Mouse (Mus musculus) layer of hippocampus, postnatal 36 days (tissue): ENCODE measurements around the gene Thrsp. TPM values are rescaled to one million over a fixed set of nuclear protein-coding genes. Genes with fewer than 3 reads are reported as not detected.

Source experiments
- DNase-seq, 2 experiments: peaks; one replicate each; pipeline ENCODE4 v3.0.0; 2022
- total RNA-seq, 2 experiments: library from RNA; stranded (reverse); gene quantifications; 2 replicates each; pipeline ENCODE4 v1.2.3; 2021

Thrsp gene
- total RNA-seq, 2 experiments from 2014 or later, result 36.2 to 45.8 TPM

DNA sequence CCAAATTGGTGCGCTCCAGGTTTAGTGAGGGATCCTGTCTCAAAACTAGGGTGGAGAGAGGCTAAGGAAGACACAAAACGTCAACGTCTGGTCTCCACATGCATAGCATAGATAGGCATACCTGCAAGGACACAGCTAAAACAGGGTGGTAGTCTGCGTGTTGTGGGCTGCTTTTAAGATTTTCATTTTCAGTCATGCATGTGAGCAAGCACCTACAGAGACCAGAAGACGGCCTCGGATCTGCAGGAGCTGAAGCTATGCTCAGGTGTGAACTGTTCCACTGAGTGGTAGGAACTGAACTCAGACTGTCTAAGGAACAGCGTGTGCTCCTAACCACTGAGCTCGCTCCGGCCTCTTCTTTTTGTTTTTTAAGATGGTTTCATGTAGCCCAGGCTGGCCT is 42.4 kb downstream of the Thrsp start:
- no peak for DNase-seq

GRCm38 (mm10) chr7:97365887-97366286 is 51.6 kb downstream of the Thrsp start:
- no peak for DNase-seq

Other genes with a start within 250 kb of the Thrsp start
- 10 to 100 TPM; 12.9 to 14.1 TPM for gene Usp35, start 85.7 kb downstream of the Thrsp start, total RNA-seq
- 10 to 100 TPM; 13.8 to 15.6 TPM for gene Kctd21, start 85.4 kb downstream of the Thrsp start, total RNA-seq
- gene Alg8, start 46.1 kb downstream of the Thrsp start, total RNA-seq, result 10 to 100 TPM; 10.6 to 12.0 TPM
- 100 to 1,000 TPM; 221 to 238 TPM for gene Ndufc2, start 17.7 kb downstream of the Thrsp start, total RNA-seq
- gene Kctd14, start 33.6 kb upstream of the Thrsp start, total RNA-seq, result 1 to 10 TPM; 4.3 to 4.8 TPM
- 10 to 100 TPM; 31.5 to 32.4 TPM for gene Ints4, start 63.2 kb upstream of the Thrsp start, total RNA-seq
- 10 to 100 TPM; 50.6 to 55.3 TPM for gene Aamdc, start 161.8 kb upstream of the Thrsp start, total RNA-seq
- 10 to 100 TPM; 45.2 to 49.8 TPM for gene Rsf1, start 162.2 kb upstream of the Thrsp start, total RNA-seq